Mouse (Mus musculus): Measurements from ENCODE around the gene Ddah1.

Ddah1 gene

GRCm38 (mm10) chr3:145820938-145821337, 62.5 kb downstream of the Ddah1 start:
- no peak for DNase-seq

- DNase-seq, result no peak
Observed at GRCm38 (mm10) chr3:145822201-145822600, 63.7 kb downstream of the Ddah1 start.

GRCm38 (mm10) chr3:145823661-145824060, 65.2 kb downstream of the Ddah1 start:
- no peak for DNase-seq

GRCm38 (mm10) chr3:145825416-145826055, 67.1 kb downstream of the Ddah1 start:
- no peak for DNase-seq

GRCm38 (mm10) chr3:145827191-145828045, 68.9 kb downstream of the Ddah1 start:
- DNase-seq, result no peak

GRCm38 (mm10) chr3:145828906-145829305, 70.4 kb downstream of the Ddah1 start:
- DNase-seq, result no peak

- DNase-seq, result no peak
Observed at GRCm38 (mm10) chr3:145833948-145834538, 75.6 kb downstream of the Ddah1 start.

- DNase-seq, result no peak
Observed at GRCm38 (mm10) chr3:145838281-145838680, 79.8 kb downstream of the Ddah1 start.

GRCm38 (mm10) chr3:145841961-145842710, 83.7 kb downstream of the Ddah1 start:
- DNase-seq, result no peak

- no peak for DNase-seq
Observed at GRCm38 (mm10) chr3:145843836-145844235, 85.4 kb downstream of the Ddah1 start.

GRCm38 (mm10) chr3:145844891-145845290, 86.4 kb downstream of the Ddah1 start:
- DNase-seq, result no peak

GRCm38 (mm10) chr3:145846255-145846654, 87.8 kb downstream of the Ddah1 start:
- DNase-seq, result no peak

GRCm38 (mm10) chr3:145852041-145852440, 93.6 kb downstream of the Ddah1 start:
- DNase-seq, result no peak

GRCm38 (mm10) chr3:145852800-145853199, 94.3 kb downstream of the Ddah1 start:
- DNase-seq, result no peak

- DNase-seq, result no peak
Observed at GRCm38 (mm10) chr3:145853713-145854112, 95.2 kb downstream of the Ddah1 start.

- no peak for DNase-seq
Observed at GRCm38 (mm10) chr3:145854427-145854826, 96.0 kb downstream of the Ddah1 start.

GRCm38 (mm10) chr3:145855299-145855698, 96.8 kb downstream of the Ddah1 start:
- no peak for DNase-seq

GRCm38 (mm10) chr3:145858388-145858787, 99.9 kb downstream of the Ddah1 start:
- DNase-seq, result no peak

GRCm38 (mm10) chr3:145862521-145862920, 104.0 kb downstream of the Ddah1 start:
- no peak for DNase-seq

- no peak for DNase-seq
Observed at GRCm38 (mm10) chr3:145864033-145864712, 105.7 kb downstream of the Ddah1 start.

- no peak for DNase-seq
Observed at GRCm38 (mm10) chr3:145864713-145865233, 106.3 kb downstream of the Ddah1 start.

GRCm38 (mm10) chr3:145872680-145873079, 114.2 kb downstream of the Ddah1 start:
- DNase-seq, result no peak
